Mouse (Mus musculus): Measurements from ENCODE around the gene Peli3.
A peak's percentile ranks its signal among the peaks of the same experiment; 100 is the strongest.

DNA sequence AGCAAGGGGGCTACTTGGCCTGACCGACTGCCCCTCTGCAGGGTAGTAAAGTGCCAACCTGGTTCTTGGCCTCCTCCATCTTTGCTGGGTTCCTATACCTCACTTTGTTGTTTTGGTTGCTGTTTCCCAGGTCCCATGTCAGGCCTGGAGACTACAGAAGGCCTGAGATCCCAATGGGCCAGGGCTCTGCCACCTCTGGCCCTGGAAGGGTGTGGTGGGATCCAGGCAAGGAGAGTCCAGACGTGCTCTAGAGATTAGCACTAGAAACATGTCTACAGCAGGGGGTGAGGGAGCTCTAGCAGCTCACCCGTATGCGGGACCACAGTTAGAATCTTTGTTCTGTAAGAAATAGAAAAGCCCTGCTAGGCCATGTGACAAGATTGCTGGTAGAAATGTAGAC, 59.0 kb downstream of the Peli3 start:
- TF ChIP-seq E2F4 (IDR thresholded peaks at IDR 0.05; ENCODE audit: borderline replicate concordance, low read depth, low read length): no peak
- TF ChIP-seq HCFC1 (IDR thresholded peaks at IDR 0.05; ENCODE audit: low read depth, low read length): no peak
- no peak for TF ChIP-seq ELF1 (IDR thresholded peaks at IDR 0.05; ENCODE audit: low read depth, low read length)
- no peak for TF ChIP-seq UBTF (IDR thresholded peaks at IDR 0.05; ENCODE audit: borderline replicate concordance, insufficient read depth, low read depth, low read length)
- TF ChIP-seq CTCF (IDR thresholded peaks at IDR 0.05 in 2 of 3, conservative IDR thresholded peaks at IDR 0.05 in 1 of 3; ENCODE audit: control insufficient read depth in 1 of 3, insufficient read depth in 1 of 3, low read depth in 2 of 3, low read length in 3 of 3, poor library complexity in 1 of 3, severe bottlenecking in 1 of 3): no peak
- TF ChIP-seq POLR2A (IDR thresholded peaks at IDR 0.05; ENCODE audit: control insufficient read depth in 1 of 2, insufficient read depth in 1 of 2, low read depth in 1 of 2, low read length in 2 of 2, poor library complexity in 1 of 2): 0 out of 4 replicates have a peak, but pooled peaks of 1 of the 2 experiments have one; percentile 13
- no peak for TF ChIP-seq TAL1 (IDR thresholded peaks at IDR 0.05; ENCODE audit: low read length)
- no peak for TF ChIP-seq USF1 (IDR thresholded peaks at IDR 0.05; ENCODE audit: low read depth, low read length)
- no peak for TF ChIP-seq MYC (IDR thresholded peaks at IDR 0.05; ENCODE audit: low read depth, low read length)

All from MEL (cell line).